Mouse (Mus musculus) liver, postnatal 0 days (tissue): ENCODE measurements around the gene Fto. TPM values are rescaled to one million over a fixed set of nuclear protein-coding genes. Genes with fewer than 3 reads are reported as not detected.

Source experiments
- ATAC-seq: fragments of 200-750 bp; cut with Nextera tagmentation; 2 replicates; pipeline ENCODE4 v1.8.0; 2017; ENCODE audit warnings: mild to moderate bottlenecking, moderate library complexity
- DNase-seq: peaks from one replicate; pipeline ENCODE4 v3.0.0-alpha.2; 2016
- H3K27ac ChIP-seq: fragments of 300-500 bp; sonication (generic); 2 replicates; pipeline ENCODE4 v1.5.1; 2014; ENCODE audit warnings: antibody characterized with exemption, moderate library complexity, mild to moderate bottlenecking, low read depth
- H3K27me3 ChIP-seq: fragments of 300-500 bp; sonication (generic); 2 replicates; pipeline ENCODE4 v1.6.1; 2014; ENCODE audit warnings: low read length, control low read depth, mixed read lengths; ENCODE audit not compliant: insufficient read depth
- H3K36me3 ChIP-seq: fragments of 300-500 bp; sonication (generic); replicated peaks from 2 replicates; pipeline ENCODE4 v1.6.1; 2014; ENCODE audit warnings: mild to moderate bottlenecking, control low read depth, low read length, moderate library complexity, mixed read lengths; ENCODE audit not compliant: insufficient read depth
- H3K4me1 ChIP-seq: fragments of 300-500 bp; sonication (generic); 2 replicates; pipeline ENCODE4 v1.6.1; 2014; ENCODE audit warnings: antibody characterized with exemption, mild to moderate bottlenecking, control low read depth; ENCODE audit not compliant: insufficient read depth
- H3K4me2 ChIP-seq: fragments of 300-500 bp; sonication (generic); 2 replicates; pipeline ENCODE4 v1.6.1; 2014; ENCODE audit warnings: low read depth, mild to moderate bottlenecking, low read length, moderate library complexity, mixed read lengths
- H3K4me3 ChIP-seq: fragments of 300-500 bp; sonication (generic); 2 replicates; pipeline ENCODE4 v1.5.1; 2014; ENCODE audit warnings: low read depth, low read length
- H3K9ac ChIP-seq: fragments of 300-500 bp; sonication (generic); replicated peaks from 2 replicates; pipeline ENCODE4 v1.6.1; 2014; ENCODE audit warnings: mild to moderate bottlenecking, moderate library complexity
- H3K9me3 ChIP-seq: fragments of 300-500 bp; sonication (generic); 2 replicates; pipeline ENCODE4 v1.6.1; 2016; ENCODE audit warnings: mild to moderate bottlenecking, control low read depth, low read length, mixed read lengths
- CTCF ChIP-seq: sonication (generic); IDR thresholded peaks from 2 replicates; pipeline ENCODE4 v1.5.1; 2016; ENCODE audit warnings: antibody characterized with exemption, low read depth
- EP300 ChIP-seq: IDR thresholded peaks from 2 replicates; pipeline ENCODE4 v1.6.1; 2016; ENCODE audit warnings: antibody characterized with exemption, low read depth, mild to moderate bottlenecking
- WGBS: fragments of 180-500 bp; shearing (Covaris S2); extraction: QIAGEN DNeasy Blood & Tissue Kit; methylation state at CpG from one replicate; pipeline ENCODE4 v1.1.7; 2014; ENCODE audit not compliant: insufficient replicate concordance; 5-methylcytosine and 5-hydroxymethylcytosine counted together
- polyA plus RNA-seq: library from polyadenylated mRNA; unstranded; fragments of >200 nt; fragmentation: Nextera tagmentation; extraction: Ambion mirVana; gene quantifications from 2 replicates; pipeline ENCODE4 v1.2.1, GENCODE M21; 2015

The Fto gene
- polyA plus RNA-seq, 1 experiment from 2014 or later, result 10.8 TPM

- Histone ChIP-seq H3K9ac (no peak overlapping the region), H3K4me2 (0 out of 2 replicates have a peak overlapping the region, but pooled peaks have one; percentile 20), H3K36me3 (no peaks in the 10 kb centered on the region), H3K4me3 (no peak overlapping the region), H3K27ac (peak overlapping the region; percentile 91), H3K27me3 (no peaks in the 10 kb centered on the region), H3K4me1 (peaks cover 19% of the 10 kb centered on the region; the same call in 1 of the 2 replicates), H3K9me3 (no peaks in the 10 kb centered on the region)
- WGBS, result 53% methylated on average over 9 of the region's 9 CpGs
- TF ChIP-seq CTCF (no peak), EP300 (peak; percentile 49; the same call in 1 of the 2 replicates)
- ATAC-seq (peak; percentile 86), DNase-seq (no peak)
Measured at GRCm38 (mm10) chr8:91402980-91403975, 90.0 kb downstream of the Fto start.

GRCm38 (mm10) chr8:91404311-91404710, 91.0 kb downstream of the Fto start:
- DNase-seq (no peak), ATAC-seq (peak; percentile 10; the same call in 1 of the 2 replicates)
- H3K4me3 ChIP-seq, result no peak overlapping the region
- TF ChIP-seq CTCF (no peak), EP300 (no peak)
- no peak overlapping the region for H3K4me2 ChIP-seq
- H3K4me1 ChIP-seq, result peaks cover 13% of the 10 kb centered on the region; the same call in 1 of the 2 replicates
- H3K9ac ChIP-seq, result no peak overlapping the region
- no peaks in the 10 kb centered on the region for H3K9me3 ChIP-seq
- peaks cover 2% of the 10 kb centered on the region; the same call in 1 of the 2 replicates for H3K36me3 ChIP-seq
- peak overlapping the region; percentile 91 for H3K27ac ChIP-seq
- 67% methylated on average over 7 of the region's 7 CpGs for WGBS
- H3K27me3 ChIP-seq, result no peaks in the 10 kb centered on the region

- Histone ChIP-seq H3K4me1 (peaks cover 13% of the 10 kb centered on the region; the same call in 1 of the 2 replicates), H3K9me3 (no peaks in the 10 kb centered on the region), H3K27ac (peak overlapping the region; percentile 91), H3K4me3 (no peak overlapping the region), H3K9ac (no peak overlapping the region), H3K36me3 (peaks cover 9% of the 10 kb centered on the region), H3K4me2 (no peak overlapping the region), H3K27me3 (no peaks in the 10 kb centered on the region)
- TF ChIP-seq CTCF, result no peak
- TF ChIP-seq EP300, result no peak
- ATAC-seq, result no peak
- WGBS, result 78% methylated on average over 7 of the region's 7 CpGs
- no peak for DNase-seq
Measured at GRCm38 (mm10) chr8:91405099-91405498, 91.8 kb downstream of the Fto start.

GRCm38 (mm10) chr8:91406624-91407290, 93.4 kb downstream of the Fto start:
- Histone ChIP-seq H3K27me3 (no peaks in the 10 kb centered on the region), H3K9me3 (no peaks in the 10 kb centered on the region), H3K4me1 (peaks cover 9% of the 10 kb centered on the region; the same call in 1 of the 2 replicates), H3K27ac (no peak overlapping the region), H3K36me3 (peaks cover 10% of the 10 kb centered on the region), H3K4me2 (no peak overlapping the region), H3K4me3 (no peak overlapping the region), H3K9ac (no peak overlapping the region)
- 85% methylated on average over 14 of the region's 14 CpGs for WGBS
- TF ChIP-seq EP300, result no peak
- TF ChIP-seq CTCF, result no peak
- no peak for ATAC-seq
- no peak for DNase-seq

- H3K9me3 ChIP-seq, result no peaks in the 10 kb centered on the region
- no peak overlapping the region for H3K9ac ChIP-seq
- ATAC-seq (peak; percentile 64), DNase-seq (peak; percentile 44)
- no peak overlapping the region for H3K4me3 ChIP-seq
- H3K4me1 ChIP-seq, result peaks cover 5% of the 10 kb centered on the region; the same call in 1 of the 2 replicates
- H3K27me3 ChIP-seq, result no peaks in the 10 kb centered on the region
- 73% methylated on average over 4 of the region's 4 CpGs for WGBS
- no peak for TF ChIP-seq EP300
- no peak for TF ChIP-seq CTCF
- H3K27ac ChIP-seq, result peak overlapping the region; percentile 70
- no peak overlapping the region for H3K4me2 ChIP-seq
- peaks cover 10% of the 10 kb centered on the region for H3K36me3 ChIP-seq
Measured at GRCm38 (mm10) chr8:91407880-91408279, 94.6 kb downstream of the Fto start.

GRCm38 (mm10) chr8:91410007-91410406, 96.7 kb downstream of the Fto start:
- DNase-seq (no peak), ATAC-seq (no peak)
- H3K36me3 ChIP-seq, result peaks cover 10% of the 10 kb centered on the region
- no peak overlapping the region for H3K4me3 ChIP-seq
- no peaks in the 10 kb centered on the region; the same call in 1 of the 2 replicates for H3K4me1 ChIP-seq
- no peaks in the 10 kb centered on the region for H3K9me3 ChIP-seq
- H3K27ac ChIP-seq, result no peak overlapping the region
- WGBS, result 86% methylated on average over 12 of the region's 12 CpGs
- TF ChIP-seq EP300, result no peak
- no peak for TF ChIP-seq CTCF
- no peak overlapping the region for H3K9ac ChIP-seq
- no peak overlapping the region for H3K4me2 ChIP-seq
- no peaks in the 10 kb centered on the region for H3K27me3 ChIP-seq
